Mouse (Mus musculus): ENCODE measurements around the gene Brd2.
"Not testable (repeated sequence)": the region's sequence is repeated elsewhere in the genome, so short reads cannot be mapped to it uniquely, and the experiment has no call there.

The Brd2 gene

DNA sequence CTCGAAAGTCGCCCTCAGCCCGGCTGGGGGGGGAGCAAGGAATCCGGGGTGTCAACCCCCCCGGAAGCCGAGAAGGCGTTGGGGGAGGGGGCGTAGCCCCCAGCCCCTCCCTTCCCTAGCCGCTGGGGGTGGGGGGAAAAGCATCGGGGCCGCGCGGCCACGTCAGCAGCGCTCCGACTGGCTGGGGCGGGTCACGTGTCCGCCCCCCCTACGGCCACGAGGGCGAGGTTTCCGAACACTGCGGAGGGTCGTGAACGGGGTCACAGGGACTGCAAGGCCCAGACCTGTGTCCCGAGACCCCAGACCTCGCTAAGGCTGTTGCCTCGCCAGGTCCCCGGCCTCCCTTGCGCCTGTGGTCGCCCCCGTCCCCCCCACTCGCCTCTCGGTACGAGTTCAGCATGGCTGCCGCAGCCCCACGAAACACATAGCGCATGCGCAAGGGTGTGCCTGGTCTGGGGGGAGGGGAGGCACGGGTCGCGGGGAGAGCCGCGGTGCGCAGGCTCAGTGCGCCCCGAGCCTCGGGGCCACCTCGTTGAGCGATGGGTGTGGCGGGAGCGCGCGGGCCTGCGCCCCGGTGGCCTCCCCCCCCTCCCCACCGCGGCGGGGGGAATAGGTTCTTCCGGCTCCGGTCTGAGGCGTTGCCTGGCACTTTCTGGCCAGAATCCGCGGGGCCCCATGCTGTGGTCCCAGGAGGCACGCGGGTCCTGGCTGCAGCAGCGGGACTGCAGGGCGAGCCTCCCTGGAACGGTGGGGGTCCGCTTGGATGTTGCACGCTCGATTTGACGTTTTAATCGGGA is at the start of gene Brd2:
Gene Brd2, minus strand, starts transcription at position 447 of the 797 bp plus-strand sequence.
- DNase-seq: peak; percentile 98

DNA sequence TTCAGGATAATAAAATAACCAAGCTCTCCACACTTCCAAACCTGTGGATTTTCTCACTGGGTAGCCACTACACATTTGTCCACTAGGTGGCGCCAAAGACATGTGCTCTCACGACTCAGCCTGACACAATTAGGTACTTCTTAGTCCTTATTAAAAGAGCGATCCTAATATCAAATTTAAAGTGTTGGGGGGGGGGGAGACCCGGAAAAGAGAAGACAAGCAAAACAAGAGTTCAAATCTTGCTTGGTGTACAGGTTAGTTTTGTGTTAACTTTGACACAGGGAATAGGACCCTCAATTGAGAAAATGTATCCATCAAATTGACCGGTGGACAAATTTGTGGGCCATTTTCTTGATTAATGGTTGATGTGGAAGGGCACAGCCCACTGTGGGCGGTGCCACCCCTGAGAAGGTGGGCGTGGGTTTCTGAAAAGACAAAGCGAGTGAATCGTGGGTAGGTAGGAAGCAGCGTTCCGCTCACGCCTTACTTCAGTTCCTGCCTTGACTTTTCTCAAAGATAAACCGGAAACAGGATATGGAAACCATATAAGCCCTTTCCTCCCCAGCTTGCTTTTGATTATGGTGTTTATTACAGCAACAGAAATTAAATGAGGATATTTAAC is 48.6 kb upstream of the Brd2 start:
- peak; percentile 87 for DNase-seq

DNA sequence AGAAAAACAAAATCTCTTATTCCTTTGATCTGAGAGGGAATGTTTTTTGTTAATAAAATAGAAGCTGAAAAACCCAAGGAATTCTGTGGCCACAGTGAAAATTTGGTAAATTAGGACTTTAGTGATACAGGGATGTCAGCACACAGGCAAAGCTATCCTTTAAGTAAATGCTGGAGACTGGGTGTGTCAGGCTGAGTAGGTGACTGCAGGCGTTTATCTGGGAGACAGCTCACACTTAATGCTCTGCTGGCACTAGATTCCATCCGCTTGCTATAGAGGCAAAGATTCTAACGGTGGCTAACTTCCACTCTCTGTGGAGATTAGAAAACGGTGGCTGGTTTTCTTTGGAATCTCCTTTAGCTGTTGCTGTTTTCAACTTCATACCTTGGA is 48.0 kb upstream of the Brd2 start:
- DNase-seq: no peak

DNA sequence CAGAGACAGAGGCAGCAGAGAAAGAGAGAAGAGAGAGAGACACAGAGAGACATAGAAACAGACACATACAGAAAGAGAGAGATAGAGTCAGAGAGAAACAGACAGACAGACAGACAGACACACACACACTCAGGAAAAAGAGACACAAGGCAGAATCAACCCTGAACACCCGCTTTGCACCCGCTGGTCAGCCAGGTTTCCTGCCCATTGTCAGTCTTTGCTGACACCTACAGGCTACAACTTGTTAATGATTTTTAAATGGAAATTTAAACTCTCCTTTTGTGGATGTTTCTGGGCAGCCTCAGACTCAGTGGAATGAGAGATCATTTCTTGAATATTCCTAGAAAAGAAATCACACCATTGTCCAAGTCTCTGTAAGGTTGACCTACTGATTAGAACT is 46.8 kb upstream of the Brd2 start:
- DNase-seq: peak; percentile 22

DNA sequence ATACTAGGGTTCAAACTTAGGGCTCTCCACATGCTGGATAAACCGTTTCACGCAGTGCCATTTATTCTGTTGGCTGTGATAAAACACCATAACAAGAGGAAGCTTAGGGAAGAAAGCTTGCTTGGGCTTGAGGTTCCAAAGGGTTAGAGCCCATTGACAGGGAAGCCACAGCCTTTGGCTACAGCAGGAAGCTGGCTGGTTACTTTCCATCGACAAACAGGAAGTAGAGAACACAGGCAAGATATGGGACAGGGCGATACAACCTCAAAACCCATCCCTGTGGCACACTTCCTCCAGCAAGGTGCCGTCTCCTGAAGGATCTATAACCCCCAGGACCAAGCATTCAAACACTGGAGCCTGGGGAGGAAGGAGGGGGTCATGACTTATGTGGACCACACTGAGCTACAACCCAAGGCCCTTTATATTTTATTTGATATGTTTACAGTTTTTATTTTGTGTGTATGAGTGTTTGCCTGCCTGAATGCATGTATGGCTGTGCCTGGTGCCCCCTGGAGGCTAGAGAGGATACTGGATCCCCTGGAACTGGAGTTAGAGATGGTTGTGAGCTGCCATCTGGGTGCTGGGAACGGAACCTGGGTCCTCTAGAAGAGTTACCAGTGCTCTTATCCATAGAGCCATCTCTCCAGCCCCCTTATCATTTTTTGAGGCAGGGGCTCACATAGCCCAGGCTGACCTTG is 42.7 kb upstream of the Brd2 start:
- DNase-seq: no peak

DNA sequence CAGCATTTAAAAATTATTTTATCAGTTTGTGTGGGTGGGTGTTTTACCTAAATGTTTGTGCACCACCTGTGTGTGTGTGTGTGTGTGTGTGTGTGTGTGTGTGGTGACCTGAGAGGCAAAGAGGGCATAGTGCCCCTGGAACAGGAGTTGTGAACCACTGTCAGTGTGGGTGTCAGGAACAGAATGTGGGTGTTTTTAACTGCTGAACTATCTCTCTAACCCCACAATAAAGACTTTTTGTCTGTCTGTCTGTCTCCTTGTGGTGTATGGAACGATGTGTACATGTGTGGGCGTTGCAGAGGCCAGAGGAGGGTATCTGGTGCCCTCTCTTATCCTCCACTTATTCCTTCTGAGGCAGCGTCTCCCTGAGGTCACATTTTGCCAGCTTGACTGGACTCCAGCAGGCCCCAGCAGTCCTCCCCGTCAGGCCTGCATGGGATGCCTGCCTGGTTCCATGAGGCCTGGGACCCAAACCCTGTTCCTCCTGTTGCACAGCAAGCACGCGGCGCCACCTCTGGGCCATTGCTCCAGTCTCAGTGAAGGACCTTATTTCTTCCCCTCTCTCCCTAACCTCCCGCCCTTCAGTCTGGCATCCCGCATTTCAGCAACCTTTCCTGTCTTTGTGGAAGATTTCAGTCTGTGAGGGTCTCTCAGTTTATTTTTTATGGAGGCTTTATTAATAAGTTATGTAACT is 41.9 kb upstream of the Brd2 start:
- DNase-seq: peak; percentile 26

DNA sequence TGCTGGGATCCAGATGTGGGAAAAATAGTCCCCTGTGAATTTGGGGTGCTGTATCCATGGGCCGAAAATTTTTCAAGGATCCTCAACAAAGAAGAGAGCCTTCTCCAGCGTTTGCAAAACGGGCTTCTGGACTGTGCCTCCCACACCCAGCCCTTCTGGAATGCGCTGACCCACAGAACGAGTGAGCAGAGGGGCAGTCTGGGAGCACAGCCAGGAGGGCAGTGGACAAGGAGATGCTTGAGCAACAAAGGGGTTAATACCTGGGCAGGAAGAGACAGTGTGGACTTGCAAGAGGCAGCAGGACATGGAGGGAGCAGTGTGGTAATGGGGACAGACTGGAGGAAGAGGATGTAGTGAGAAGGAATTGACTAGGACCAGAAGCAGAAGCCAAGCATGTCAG is 33.1 kb upstream of the Brd2 start:
- no peak for DNase-seq

DNA sequence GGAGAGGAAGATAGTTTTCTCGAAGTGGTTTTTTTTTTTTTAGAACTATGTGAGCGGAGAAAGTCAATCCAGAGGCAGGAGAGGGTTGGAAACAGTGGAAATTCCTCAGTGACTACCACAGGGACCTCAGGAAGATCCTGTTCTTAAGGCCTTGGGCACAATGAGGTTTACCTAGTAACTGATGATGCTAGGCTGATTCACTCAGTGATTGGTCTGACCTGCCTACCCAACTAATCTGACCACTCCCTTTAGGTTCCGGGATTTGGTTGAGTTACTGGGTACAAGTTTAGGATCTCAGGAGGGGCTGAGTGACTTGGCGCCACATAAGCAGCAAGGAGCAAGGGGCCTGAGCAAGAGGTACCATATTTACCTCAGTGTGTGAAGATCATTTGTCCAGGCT is 30.5 kb upstream of the Brd2 start, which contains the start of gene H2-DMb1:
Gene H2-DMb1, plus strand, starts transcription at position 150 of the 400 bp plus-strand sequence.
- DNase-seq: no peak

DNA sequence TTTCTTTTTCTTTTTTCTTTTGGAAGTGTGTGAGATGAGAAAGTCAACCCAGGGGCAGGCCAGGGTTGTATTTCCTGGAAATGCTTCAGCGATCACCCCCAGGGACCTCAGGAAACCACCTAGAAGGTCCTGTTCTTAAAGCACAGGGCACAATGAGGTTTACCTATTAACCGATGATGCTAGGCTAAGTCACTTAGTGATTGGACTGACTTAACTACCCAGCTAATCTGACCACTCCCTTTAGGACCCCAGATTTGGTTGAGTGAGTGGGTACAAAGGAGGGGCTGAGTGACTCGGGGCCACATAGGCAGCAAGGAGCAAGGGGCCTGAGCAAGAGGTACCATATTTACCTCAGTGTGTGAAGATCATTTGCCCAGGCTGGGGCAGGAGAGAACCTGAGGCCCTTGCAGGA is 22.5 kb upstream of the Brd2 start:
- DNase-seq: no peak

DNA sequence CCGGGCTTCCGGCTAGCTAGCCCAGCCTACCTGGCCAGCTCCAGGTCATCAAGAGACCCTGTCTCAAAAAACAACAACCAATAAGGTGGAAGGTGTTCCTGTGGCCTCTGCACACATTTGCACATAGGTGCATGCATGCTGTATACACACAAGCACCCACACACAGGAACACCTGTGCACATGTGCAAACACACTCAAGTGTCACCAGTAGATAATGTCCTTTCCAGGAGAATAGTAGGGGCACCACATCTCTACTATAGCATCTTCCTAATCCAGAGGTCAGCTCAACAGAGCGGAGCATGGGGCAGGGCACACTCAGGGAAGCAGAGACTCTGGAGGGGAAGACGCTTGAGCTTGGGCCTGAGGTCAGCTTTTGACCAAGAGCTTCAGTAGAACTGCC is 21.8 kb upstream of the Brd2 start:
- not testable (repeated sequence) for DNase-seq

DNA sequence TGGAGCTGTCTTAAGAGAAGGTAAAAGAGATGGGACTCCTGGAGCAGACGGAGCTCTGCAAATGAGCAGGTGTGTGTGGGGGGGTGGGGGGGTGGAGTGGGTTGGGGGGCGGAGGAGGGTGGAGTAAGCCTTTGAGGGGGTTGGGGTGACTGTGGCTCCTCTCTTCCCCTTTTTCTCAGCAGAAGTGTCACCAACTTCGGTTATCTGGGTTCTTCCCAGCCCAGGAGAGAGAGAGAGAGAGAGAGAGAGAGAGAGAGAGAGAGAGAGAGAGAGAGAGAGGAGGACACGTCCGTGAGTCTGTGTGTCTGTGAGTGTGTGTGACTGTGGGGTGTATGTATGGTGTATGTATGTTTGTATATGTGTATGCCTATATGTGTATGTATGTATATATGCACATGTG is 21.0 kb upstream of the Brd2 start:
- DNase-seq: no peak

DNA sequence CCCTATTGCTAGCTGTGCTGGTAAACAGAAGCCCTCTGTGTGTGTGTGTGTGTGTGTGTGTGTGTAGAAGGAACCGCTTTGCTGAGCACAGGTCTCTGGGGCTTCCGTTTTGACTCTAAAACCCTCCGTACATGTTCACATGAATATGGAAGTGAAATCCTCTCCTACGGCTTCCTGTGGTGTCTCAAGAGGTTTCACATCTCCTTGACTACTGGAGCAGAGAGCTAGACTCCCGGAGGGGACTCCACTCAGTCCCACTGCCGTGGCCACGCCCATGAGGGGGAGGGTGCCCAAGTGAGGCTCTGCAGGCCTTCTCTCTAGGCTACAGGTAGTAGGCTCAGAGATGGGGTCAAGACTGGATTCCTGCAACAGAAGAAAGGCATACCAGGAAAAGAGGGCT is 20.6 kb upstream of the Brd2 start, which contains the start of gene H2-DMb2:
Gene H2-DMb2, plus strand, starts transcription at position 275 of the 400 bp plus-strand sequence.
- DNase-seq: no peak

DNA sequence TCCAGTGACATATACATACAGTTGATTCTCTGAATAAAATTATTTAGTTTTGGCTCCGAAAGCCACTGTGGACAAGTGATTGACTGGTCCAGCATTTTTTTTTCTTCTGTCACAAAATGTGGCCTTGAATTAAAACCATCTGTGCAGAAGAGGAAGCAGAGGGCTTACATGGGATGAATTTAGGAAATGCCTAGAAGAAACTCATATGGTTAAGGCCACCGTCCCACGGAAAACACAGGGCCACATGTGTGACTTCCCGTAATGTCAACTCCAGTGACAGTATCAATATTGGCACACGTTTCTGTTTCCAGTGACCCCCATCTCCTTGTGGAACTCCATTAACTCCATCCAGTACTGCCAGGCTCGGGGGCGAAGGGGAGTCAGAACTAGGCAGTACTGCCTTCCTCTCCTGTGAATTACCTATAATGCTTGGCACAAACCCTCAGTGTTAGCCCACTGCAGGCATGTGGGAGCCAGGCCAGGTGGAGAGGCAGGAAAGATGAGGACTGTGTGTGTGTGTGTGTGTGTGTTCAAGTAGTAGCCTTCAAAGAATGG is 20.1 kb upstream of the Brd2 start:
- no peak for DNase-seq

DNA sequence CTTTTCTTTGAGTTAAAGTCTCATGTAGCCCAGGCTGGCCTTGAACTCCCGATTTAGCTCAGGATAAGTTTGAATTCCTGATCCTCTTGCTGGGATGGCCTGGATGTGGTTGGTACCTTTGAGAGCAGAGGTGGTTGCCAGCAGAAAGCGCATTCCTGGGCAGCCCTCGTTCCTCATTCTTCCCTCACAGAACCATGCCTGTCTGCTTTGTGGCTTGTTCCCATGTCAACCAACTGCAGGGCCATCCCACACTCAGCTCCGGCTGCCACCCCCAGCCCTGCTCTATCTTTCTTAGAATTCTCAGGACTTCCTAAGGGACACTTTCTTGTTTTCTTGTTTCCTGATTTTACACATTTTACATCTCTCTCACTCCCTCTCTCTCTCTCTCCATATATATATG is 19.0 kb upstream of the Brd2 start:
- no peak for DNase-seq

DNA sequence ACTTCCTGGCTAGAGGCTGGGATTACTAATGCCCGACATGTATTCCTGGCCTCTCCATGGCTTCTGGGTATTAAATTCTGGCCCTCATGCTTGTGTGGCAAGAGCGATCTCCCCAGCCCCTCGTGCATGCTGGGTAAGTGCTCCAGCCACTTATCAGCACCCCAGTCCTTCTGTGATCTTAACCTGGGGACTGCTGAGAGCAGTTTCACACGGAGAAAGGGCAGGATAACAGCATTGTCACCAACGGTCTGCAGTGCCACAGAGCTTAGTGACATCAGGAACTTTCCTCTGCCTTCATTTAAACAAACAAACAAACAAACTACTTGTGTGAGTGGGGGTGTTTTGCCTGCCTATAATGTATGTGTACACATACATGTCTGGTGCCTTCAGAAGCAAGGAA is 17.8 kb upstream of the Brd2 start:
- no peak for DNase-seq

DNA sequence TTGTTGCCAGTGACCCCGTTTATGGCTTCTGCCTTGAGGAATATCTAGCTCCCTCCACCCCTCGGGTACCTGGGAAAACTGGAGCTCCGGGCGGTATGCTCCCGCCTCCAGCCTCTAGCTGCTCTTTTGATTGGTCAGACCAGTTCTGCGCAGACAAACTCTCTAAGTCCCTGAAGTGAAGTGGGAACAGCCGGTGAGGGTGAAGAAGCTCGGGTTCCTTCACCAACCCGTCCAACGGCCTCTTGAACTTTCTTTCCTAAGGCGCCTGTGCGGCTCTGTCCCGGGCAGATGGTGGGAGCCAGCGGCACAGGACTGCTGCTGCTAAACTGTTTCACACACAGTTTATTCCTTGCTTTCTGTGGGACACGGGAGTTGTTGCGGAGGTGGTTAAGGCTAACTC is 17.0 kb upstream of the Brd2 start:
- no peak for DNase-seq

DNA sequence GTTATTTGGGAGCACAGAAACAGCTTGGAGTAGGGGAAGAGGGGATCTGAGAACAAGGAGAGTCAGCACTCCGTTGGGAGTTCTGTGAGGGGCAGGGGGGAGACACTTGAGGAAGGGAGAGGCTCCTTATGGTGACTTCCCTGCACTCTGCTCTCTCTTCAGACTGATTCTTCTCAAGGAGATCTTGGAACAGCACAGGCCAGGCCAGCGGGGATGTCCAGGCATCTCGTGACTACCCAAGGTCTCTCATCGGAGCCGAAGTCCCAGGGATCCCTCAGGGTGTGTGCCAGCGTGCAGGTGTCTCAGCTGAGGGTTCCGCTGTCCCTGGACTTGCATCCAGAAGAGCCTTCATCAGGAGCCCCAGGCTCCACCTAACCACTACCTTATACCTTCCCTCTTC is 16.2 kb upstream of the Brd2 start:
- DNase-seq: no peak

DNA sequence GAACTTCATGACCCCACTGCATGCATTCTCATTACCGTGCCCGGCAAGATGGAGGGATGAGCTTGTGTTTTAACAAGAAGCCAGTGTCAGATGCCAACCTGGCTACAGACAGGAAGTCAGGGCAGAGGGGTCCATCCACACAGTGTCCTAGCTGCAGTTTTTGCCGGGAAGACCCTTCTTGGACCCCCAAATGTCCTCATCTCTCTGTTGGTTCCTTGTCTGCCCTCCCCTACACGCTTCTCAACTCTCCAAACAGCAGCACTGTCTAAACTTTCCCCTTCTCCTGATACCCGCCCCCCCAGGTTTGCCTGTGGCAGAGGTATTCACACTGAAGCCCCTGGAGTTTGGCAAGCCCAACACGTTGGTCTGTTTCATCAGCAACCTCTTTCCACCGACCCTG is 15.2 kb upstream of the Brd2 start:
- no peak for DNase-seq

DNA sequence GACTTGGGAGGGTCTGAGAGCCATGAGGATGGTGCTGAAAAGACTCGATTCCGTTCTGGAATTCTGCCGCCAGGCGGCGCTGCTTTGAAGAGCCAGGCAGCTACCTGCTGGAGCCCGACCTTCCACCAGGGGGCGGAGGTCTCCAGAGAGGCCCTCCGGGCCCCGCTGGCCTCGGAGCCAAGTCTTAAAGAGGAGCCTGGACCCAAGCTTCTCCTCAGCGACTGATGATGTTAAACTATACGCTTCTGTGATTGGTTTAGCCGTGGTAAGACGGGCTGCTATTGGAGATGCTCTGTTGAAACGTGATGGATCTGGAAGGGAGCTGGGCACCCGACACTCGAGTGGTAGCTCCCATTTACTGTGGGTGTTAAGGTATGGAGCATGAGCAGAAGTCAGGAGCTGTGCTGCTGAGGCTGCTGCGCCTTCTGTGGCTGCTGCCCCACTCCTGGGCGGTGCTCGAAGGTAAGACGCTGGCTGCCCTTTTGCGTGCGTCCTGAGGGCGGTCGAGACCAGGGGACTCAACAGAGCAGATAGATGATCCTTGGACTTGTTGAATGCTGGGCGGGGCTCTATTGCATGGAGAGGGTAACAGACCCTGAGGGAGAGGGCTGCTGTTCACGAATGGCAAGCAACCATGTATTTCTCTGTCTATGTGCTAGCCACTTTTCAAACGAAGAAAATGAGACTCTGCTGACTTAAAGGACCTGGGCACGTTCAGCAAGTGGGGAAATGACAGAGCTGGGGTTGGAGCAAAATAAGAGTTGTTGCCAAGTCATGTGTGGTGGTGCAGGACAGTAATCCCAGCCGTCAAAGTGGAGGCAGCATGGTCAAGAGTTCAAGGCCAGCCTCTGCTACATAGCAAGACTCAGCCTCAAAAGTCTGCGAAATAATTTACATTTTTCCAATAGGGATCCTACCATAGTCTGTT is 13.1 kb upstream of the Brd2 start:
- peak; percentile 99 for DNase-seq

DNA sequence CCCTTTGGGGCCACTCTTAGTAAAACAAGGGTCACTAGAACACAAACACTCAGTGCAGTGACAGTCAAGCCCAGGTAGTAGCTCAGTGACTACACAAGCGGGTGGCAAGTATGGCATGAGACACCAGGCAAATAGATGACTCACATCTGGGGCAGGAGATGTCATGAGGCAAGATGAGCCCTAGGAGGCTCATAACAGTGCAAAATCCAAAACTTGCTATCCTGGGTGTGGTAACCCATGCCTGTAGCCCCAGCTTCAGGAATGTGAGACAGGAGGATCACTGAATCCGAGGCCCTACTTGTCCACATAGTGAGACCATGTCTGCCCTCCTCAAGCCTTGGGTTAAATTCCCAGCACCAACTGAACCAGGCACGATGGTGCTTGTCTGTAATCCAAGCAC is 12.0 kb upstream of the Brd2 start:
- DNase-seq: no peak

DNA sequence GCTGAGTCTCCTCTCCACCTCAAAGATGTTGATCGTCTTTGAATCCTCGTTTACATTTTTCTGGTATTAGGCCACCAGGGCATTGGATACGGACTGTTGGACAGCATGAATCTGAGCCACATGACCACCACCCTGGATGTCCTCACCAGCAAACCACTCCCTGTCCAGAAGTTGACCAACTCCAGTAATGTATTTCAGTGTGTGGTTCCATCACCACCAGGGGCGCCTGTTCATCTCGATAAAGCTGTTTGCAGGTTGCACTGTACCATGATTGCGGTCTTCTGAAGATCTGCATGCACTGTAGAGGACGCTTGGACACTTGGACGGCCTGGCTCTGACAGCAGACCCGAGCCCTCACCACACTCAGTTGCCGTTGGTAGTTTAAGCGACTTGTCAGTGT is 10.9 kb upstream of the Brd2 start:
- no peak for DNase-seq

DNA sequence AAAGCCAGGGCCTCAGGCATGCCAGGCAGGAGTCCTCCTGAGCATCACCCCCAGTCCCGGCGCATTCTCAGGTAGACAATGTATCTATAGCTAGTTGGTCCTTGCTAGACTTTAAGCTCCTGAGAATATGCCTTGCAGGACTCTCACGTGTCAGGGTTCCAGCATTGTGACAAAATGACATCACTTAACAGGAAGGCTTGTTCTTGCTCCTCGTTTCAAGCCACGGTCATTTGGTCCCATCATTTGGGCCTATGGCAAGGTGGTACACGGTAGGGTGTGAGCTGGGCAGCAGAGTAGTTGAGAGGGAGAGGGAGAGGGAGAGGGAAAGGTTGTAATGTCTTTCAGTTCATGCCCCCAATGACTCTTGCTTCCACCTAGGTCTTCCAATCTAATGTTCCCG is 9.5 kb upstream of the Brd2 start:
- no peak for DNase-seq

Data from right cerebral cortex, postnatal 4 days (tissue).